22 mouse cellular contexts compared by ENCODE assay signal in the genomic region with DNA sequence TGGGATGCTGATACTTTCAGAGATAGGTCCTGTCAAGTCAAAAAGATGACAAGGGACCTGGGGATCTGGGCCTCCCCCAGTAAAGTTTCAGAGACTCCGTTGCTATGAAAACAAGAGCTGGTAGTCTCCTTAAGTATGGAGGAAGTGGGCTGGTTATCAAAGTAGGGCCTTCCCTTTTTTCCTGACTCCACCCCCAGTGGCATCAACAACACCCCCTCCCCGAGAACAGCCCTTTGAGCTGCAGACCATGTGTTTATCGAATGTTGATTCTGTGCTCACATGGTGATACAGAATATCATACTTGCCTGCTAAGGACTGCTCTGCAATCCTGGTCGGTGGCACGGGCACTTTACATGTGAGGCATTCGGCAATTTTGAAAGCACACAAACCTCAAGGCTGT. TPM values are rescaled to one million over a fixed set of nuclear protein-coding genes. Genes with fewer than 3 reads are reported as not detected.
DNase-seq lines count a peak whose midpoint lies in the region; ATAC-seq and TF ChIP-seq lines count a peak whose summit lies in the region.
"Had no signal": no experiment of that assay in that cellular context is flagged by ENCODE, and none has a peak within 500 bp of the region (broad histone marks: within the 10 kb centered on the region; RNA-seq: fewer than 3 reads in every experiment).

No protein-coding gene starts in this region.

- H3K27ac ChIP-seq in thymus, adult 2 months (ENCODE audit: control insufficient read depth, insufficient read depth, low read length): no peak overlapping the region
- H3K27ac ChIP-seq: embryonic facial prominence, embryonic 12.5 days; forebrain, embryonic 12.5 days; hindbrain, embryonic 15.5 days; intestine, embryonic 15.5 days; liver, embryonic 15.5 days; midbrain, embryonic 13.5 days; neural tube, embryonic 12.5 days had no signal

- no peak for TF ChIP-seq POLR2A in lung, adult 2 months (IDR thresholded peaks at IDR 0.05; ENCODE audit: borderline replicate concordance, extremely low read depth, low read depth, low read length)
- TF ChIP-seq POLR2A in thymus, adult 2 months (IDR thresholded peaks at IDR 0.05; ENCODE audit: control insufficient read depth, extremely low read depth, insufficient read depth, low read length, poor library complexity): no peak

- H3K4me3 ChIP-seq in lung, adult 2 months (replicated peaks; ENCODE audit: extremely low read depth, low read depth, low read length): no peak overlapping the region
- no peak overlapping the region for H3K4me3 ChIP-seq in thymus, adult 2 months (ENCODE audit: control insufficient read depth, insufficient read depth, low read length)
- H3K4me3 ChIP-seq: embryonic facial prominence, embryonic 12.5 days; forebrain, embryonic 12.5 days; hindbrain, embryonic 15.5 days; intestine, embryonic 15.5 days; liver, embryonic 15.5 days; midbrain, embryonic 13.5 days; neural tube, embryonic 12.5 days had no signal

- DNase-seq in lung, postnatal 10 days: peak; percentile 53
- DNase-seq in lung, adult 2 months: no peak
- DNase-seq in thymus, adult 2 months: no peak
- DNase-seq in B cell, adult 2 months: no peak
- DNase-seq: adrenal gland, postnatal 25 days; cerebellum, adult 9-10 months; heart, postnatal 4 days; kidney, adult 9 months; kidney, postnatal 4 days; retina, postnatal 1 day; thymus, adult 18-20 months; thymus, postnatal 4 days had no signal

- TF ChIP-seq CTCF in lung, adult 2 months (IDR thresholded peaks at IDR 0.05; ENCODE audit: insufficient read depth, low read length): no peak
- TF ChIP-seq CTCF in thymus, adult 2 months (IDR thresholded peaks at IDR 0.05; ENCODE audit: borderline replicate concordance, control insufficient read depth, extremely low read depth, insufficient read depth, low read length, poor library complexity): no peak

- peak; percentile 83 for ATAC-seq in granulocyte monocyte progenitor cell, adult 5-6 weeks (replicated peaks; ENCODE audit: poor library complexity, severe bottlenecking)
- peak; percentile 71 for ATAC-seq in megakaryocyte progenitor cell, adult 5-6 weeks (replicated peaks; ENCODE audit: poor library complexity)
- no peak for ATAC-seq in erythroid progenitor cell, adult 5-6 weeks (replicated peaks; ENCODE audit: low FRiP score, poor library complexity, severe bottlenecking)
- ATAC-seq: intestine, embryonic 15.5 days; midbrain, embryonic 13.5 days had no signal

- WGBS in lung, adult 2 months: 41% methylated on average over 6 of the region's 6 CpGs
- WGBS in thymus, adult 2 months: 43% methylated on average over 6 of the region's 6 CpGs

- peaks cover 57% of the 10 kb centered on the region for H3K36me3 ChIP-seq in thymus, adult 2 months (ENCODE audit: control insufficient read depth, insufficient read depth, low read length)
- H3K36me3 ChIP-seq: embryonic facial prominence, embryonic 12.5 days; forebrain, embryonic 12.5 days; hindbrain, embryonic 15.5 days; intestine, embryonic 15.5 days; liver, embryonic 15.5 days; midbrain, embryonic 13.5 days; neural tube, embryonic 12.5 days had no signal

- no peaks in the 10 kb centered on the region for H3K27me3 ChIP-seq in thymus, adult 2 months (ENCODE audit: control insufficient read depth, insufficient read depth, low read length)
- H3K27me3 ChIP-seq: embryonic facial prominence, embryonic 12.5 days; forebrain, embryonic 12.5 days; hindbrain, embryonic 15.5 days; intestine, embryonic 15.5 days; neural tube, embryonic 12.5 days had no signal

- no peaks in the 10 kb centered on the region for H3K4me1 ChIP-seq in lung, adult 2 months (ENCODE audit: control insufficient read depth, insufficient read depth, low read length)
- H3K4me1 ChIP-seq in thymus, adult 2 months (replicated peaks; ENCODE audit: control insufficient read depth, insufficient read depth, low read length): no peaks in the 10 kb centered on the region
- H3K4me1 ChIP-seq: embryonic facial prominence, embryonic 12.5 days; forebrain, embryonic 12.5 days; hindbrain, embryonic 15.5 days; intestine, embryonic 15.5 days; liver, embryonic 15.5 days; midbrain, embryonic 13.5 days; neural tube, embryonic 12.5 days had no signal

RNA-seq across cellular contexts. Expression of gene Pik3r6, which starts 19.6 kb away (rescaled TPM):
- 12.3 and 13.3 TPM in 2 replicates for polyA plus RNA-seq in lung, adult 2 months (2012; rRNA removed)
- total RNA-seq in granulocyte monocyte progenitor cell, adult 5-6 weeks (2014; fragmentation: Nextera tagmentation): 5.7 and 7.8 TPM in 2 replicates
- 9.7 and 16.4 TPM in 2 replicates for total RNA-seq in granulocyte monocyte progenitor cell, adult 5-6 weeks (2017)
- total RNA-seq in megakaryocyte progenitor cell, adult 5-6 weeks (2015): 5.5 and 6.4 TPM in 2 replicates
- 6.8 and 9.8 TPM in 2 replicates for total RNA-seq in megakaryocyte progenitor cell, adult 5-6 weeks (2017)
- 1.7 and 5.8 TPM in 2 replicates for total RNA-seq in erythroid progenitor cell, adult 5-6 weeks (2015; ENCODE audit: low replicate concordance)
- 0.90 and 1.5 TPM in 2 replicates for total RNA-seq in erythroid progenitor cell, adult 5-6 weeks (2017; ENCODE audit: low replicate concordance)
- polyA plus RNA-seq in thymus, adult 2 months (2012; rRNA removed): 2.5 and 3.7 TPM in 2 replicates

RNA-seq across cellular contexts. Expression of gene Pik3r5, which starts 51.3 kb away (rescaled TPM):
- polyA plus RNA-seq in lung, adult 2 months (2012; rRNA removed): 10.8 and 11.7 TPM in 2 replicates
- total RNA-seq in granulocyte monocyte progenitor cell, adult 5-6 weeks (2014; fragmentation: Nextera tagmentation): 16.5 TPM in 2 replicates
- total RNA-seq in granulocyte monocyte progenitor cell, adult 5-6 weeks (2017): 4.4 and 9.0 TPM in 2 replicates
- total RNA-seq in megakaryocyte progenitor cell, adult 5-6 weeks (2015): 10.5 and 12.8 TPM in 2 replicates
- 6.2 and 7.0 TPM in 2 replicates for total RNA-seq in megakaryocyte progenitor cell, adult 5-6 weeks (2017)
- 3.8 and 6.8 TPM in 2 replicates for total RNA-seq in erythroid progenitor cell, adult 5-6 weeks (2015; ENCODE audit: low replicate concordance)
- total RNA-seq in erythroid progenitor cell, adult 5-6 weeks (2017; ENCODE audit: low replicate concordance): 1.9 and 10.0 TPM in 2 replicates
- polyA plus RNA-seq in thymus, adult 2 months (2012; rRNA removed): 105 and 108 TPM in 2 replicates
